Mouse (Mus musculus) right cerebral cortex, postnatal 36 days (tissue): Measurements from ENCODE around the gene Atpaf1.

Experiments
- DNase-seq, 2 experiments: peaks; one replicate each; pipeline ENCODE4 v3.0.0; 2022; ENCODE audit warnings: low spot score in 2 of 2, mixed read lengths in 1 of 2

Gene Atpaf1

GRCm38 (mm10) chr4:115784769-115785510 lies at the start of gene Atpaf1:
TSS of gene Atpaf1 (plus strand) at chr4:115784812.
- peak; percentile 64 to 65 for DNase-seq

- DNase-seq, result no peak
Observed at GRCm38 (mm10) chr4:115734867-115735266, 49.7 kb upstream of the Atpaf1 start.

GRCm38 (mm10) chr4:115737551-115738041 lies 47.0 kb upstream of the Atpaf1 start, which contains the start of gene Efcab14:
TSS of gene Efcab14 (plus strand) at chr4:115737744.
- DNase-seq, result peak; percentile 95 to 96

GRCm38 (mm10) chr4:115738481-115738985 lies 46.1 kb upstream of the Atpaf1 start:
- DNase-seq, result no peak

- DNase-seq, result no peak
Observed at GRCm38 (mm10) chr4:115742658-115743057, 42.0 kb upstream of the Atpaf1 start.

- DNase-seq, result no peak
Observed at GRCm38 (mm10) chr4:115743096-115743495, 41.5 kb upstream of the Atpaf1 start.

GRCm38 (mm10) chr4:115748181-115748580 lies 36.4 kb upstream of the Atpaf1 start:
- DNase-seq, result no peak

- DNase-seq, result no peak
Observed at GRCm38 (mm10) chr4:115749336-115749735, 35.3 kb upstream of the Atpaf1 start.

- no peak for DNase-seq
Observed at GRCm38 (mm10) chr4:115754101-115754500, 30.5 kb upstream of the Atpaf1 start.

- no peak for DNase-seq
Observed at GRCm38 (mm10) chr4:115754851-115755250, 29.8 kb upstream of the Atpaf1 start.

GRCm38 (mm10) chr4:115761206-115761605 lies 23.4 kb upstream of the Atpaf1 start:
- DNase-seq, result no peak

- no peak for DNase-seq
Observed at GRCm38 (mm10) chr4:115764581-115764980, 20.0 kb upstream of the Atpaf1 start.

- no peak for DNase-seq
Observed at GRCm38 (mm10) chr4:115767647-115768467, 16.8 kb upstream of the Atpaf1 start.

- DNase-seq, result no peak
Observed at GRCm38 (mm10) chr4:115775056-115775455, 9.6 kb upstream of the Atpaf1 start.

- no peak for DNase-seq
Observed at GRCm38 (mm10) chr4:115777627-115778026, 7.0 kb upstream of the Atpaf1 start.

GRCm38 (mm10) chr4:115780269-115780668 lies 4.3 kb upstream of the Atpaf1 start:
- peak; percentile 20 to 53 for DNase-seq

GRCm38 (mm10) chr4:115780918-115781317 lies 3.7 kb upstream of the Atpaf1 start, which contains the start of gene Tex38:
TSS of gene Tex38 (minus strand) at chr4:115781018.
- no peak for DNase-seq

- no peak for DNase-seq
Observed at GRCm38 (mm10) chr4:115782026-115782805, 2.4 kb upstream of the Atpaf1 start.

GRCm38 (mm10) chr4:115785511-115786034 lies 961 bp downstream of the Atpaf1 start:
- DNase-seq, result no peak

GRCm38 (mm10) chr4:115790864-115791263 lies 6.3 kb downstream of the Atpaf1 start:
- DNase-seq, result peak in 1 of 2 experiments; percentile 29

GRCm38 (mm10) chr4:115795360-115795759 lies 10.7 kb downstream of the Atpaf1 start:
- DNase-seq, result no peak
